Mouse (Mus musculus) bone marrow, adult 2 months (tissue): ENCODE data around the gene Cc2d2a.

Experiments
- CTCF ChIP-seq: fragments of 200-500 bp; IDR thresholded peaks from 2 replicates; pipeline ENCODE4 v1.5.1; 2011; ENCODE audit warnings: low read length, control low read depth; ENCODE audit not compliant: control insufficient read depth, insufficient read depth
- POLR2A ChIP-seq: fragments of 200-500 bp; IDR thresholded peaks from 2 replicates; pipeline ENCODE4 v1.6.1; 2011; ENCODE audit warnings: low read depth, mild to moderate bottlenecking, control low read depth, low read length, borderline replicate concordance; ENCODE audit not compliant: control insufficient read depth

DNA sequence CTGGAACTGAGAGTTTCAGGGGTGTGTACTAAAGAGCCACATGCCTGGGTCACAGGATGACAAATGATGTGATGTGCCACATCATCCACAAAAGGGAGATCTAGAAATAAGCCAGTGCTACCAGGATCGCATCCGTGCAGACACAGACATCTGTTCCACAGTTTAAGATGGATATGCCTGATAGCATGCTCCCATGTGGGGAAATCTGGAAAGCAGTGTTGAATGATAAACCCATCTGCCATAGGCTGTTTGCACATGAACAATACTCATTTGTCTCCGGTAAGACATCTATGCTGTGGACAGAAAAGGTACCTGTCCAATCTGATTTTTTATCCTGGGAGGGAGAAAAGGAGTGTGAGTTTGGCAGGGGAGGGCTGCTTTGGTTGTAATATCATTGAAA lies 35.0 kb downstream of the Cc2d2a start:
- TF ChIP-seq CTCF (no peak), POLR2A (no peak)
